Mouse (Mus musculus): ENCODE measurements around the gene Dip2c.

Dip2c gene

DNA sequence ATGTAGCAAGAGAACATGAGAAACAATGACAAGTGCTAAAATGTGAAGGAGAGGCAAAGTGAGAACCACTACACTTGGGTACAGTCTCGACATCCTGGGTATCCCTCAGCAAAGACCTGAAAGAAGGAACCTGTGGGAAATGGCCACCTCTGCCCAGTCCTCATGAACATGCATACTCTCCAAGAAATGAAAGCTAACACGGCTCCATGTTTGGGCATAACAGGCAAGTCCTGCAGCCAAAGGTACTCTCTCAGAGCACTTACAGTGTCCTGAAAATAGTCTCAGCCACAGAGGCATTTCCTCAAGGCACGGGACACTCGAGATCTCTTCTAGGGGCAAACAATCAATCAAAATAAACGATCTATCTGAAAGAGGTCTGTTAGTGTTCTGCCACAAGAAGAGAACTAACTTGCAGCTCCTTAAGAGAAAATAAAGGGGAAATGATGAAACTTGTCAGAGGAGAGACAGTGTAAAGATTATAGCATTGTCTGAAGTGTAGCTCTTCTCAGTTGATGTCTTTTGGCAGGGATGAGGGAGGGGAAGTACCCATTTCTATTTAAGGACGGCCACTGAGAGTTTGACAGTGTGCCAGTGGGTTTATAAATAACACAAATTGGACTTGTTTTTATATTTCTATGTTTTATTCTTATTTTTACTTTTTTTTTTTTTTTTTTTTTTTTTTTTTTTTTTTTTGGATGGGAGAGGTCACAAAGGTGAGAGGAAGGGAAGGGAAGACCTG, 228.0 kb downstream of the Dip2c start:
- no peak for DNase-seq (ENCODE audit: low read depth, low spot score)

DNA sequence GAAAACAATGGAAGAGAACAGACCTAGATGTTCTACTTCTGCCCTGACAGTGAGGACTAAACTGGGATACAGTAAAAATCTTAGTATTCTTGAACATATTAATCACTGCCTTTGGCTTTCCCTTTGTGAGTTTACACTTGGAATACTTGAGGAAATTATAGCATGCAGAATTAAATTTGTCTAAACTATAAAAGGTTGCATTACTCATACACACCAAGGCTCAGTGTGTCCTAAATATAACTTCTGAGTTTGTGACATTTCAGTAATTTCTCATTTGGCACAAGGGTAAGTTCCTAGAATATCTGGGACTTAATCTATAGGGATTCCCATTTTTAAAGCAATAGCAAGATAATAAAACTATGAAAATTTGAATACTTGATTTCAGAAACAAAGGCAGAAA, 262.2 kb downstream of the Dip2c start:
- DNase-seq (ENCODE audit: low read depth, low spot score): no peak

DNA sequence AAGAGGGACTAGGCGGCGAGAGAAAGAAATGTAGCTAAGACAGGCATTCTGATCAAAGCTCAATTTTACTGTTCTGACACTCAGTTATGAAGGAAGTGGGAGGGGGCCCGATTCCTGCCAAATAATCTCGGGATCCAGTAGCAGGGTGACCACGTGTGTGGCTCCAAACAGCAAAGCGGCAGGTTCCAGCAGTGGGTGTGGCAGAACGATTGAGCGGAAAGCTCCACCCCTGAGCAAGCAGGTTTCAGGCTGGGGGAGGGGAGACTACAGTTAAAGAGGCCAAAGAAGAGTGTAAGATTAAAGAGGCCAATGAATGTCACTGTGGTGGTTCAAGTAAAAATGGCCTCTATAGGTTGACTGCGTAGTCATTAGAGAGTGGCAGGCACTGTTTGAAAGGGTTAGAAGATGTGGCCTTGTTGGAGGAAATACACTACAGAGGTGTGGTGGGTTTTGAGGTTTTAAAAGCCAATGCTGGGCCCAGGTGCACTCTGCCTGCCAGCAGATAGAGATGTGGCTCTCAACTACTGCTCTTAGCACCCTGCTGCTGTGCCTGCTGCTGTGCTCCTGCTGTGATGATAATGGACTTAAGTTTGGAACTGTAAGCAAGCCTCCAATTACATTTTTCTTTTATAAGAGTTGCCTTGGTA, 271.5 kb downstream of the Dip2c start:
- DNase-seq (ENCODE audit: low read depth, low spot score): peak; percentile 9

DNA sequence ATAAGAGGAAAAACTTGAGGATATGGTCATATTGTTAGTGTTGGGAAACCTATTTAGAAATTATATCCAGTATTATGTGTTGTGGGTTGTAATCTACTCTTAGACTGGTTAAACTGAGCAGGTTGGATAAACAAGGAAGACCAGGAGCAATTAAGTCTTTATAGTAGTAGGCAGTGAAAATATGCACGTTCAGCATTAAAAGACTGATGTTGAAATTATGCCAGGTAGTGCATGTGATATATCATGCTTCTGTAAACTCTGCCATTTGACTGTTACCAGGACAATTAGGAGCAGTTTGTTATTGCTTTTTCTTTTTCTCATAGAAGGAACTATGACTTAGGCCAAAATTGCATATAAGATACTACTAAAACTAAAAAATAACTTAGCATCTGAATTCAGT, 285.8 kb downstream of the Dip2c start:
- DNase-seq (ENCODE audit: low read depth, low spot score): no peak

DNA sequence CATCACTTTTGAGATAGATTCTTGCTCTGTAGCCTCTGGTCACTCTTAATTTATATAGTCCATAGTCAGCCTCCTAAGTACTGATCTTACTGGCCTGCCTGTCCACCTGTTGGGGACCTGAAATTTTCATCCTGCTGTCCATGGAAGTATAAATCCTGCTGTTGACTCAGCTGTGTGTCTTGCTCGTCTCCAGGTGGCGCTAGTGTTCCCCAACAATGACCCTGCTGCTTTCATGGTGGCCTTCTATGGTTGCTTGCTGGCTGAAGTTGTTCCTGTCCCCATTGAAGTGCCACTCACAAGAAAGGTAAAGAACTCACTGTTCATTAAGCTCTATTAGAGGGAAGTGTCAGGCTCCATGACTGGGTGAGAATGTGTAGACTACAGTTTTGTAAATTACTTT, 286.6 kb downstream of the Dip2c start:
- DNase-seq (ENCODE audit: low read depth, low spot score): peak; percentile 40

DNA sequence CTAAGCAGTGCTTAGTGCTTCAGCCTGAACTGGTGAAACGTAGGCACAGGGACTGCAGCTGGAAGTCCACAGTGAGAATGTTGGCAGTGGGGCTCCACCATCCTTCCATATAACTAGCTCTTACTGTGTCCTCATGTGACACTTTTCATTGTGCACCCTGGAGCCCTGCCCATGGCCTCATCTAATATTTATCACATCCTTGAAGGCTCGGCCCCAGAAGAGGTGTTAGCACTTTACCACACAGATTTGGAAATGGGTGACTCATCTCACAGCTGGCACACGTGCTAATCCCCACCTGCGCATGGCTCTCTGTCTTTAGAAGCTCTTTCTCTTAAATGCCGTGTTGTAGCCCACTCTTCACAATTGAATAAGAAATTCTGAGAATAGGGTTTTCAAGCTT, 292.5 kb downstream of the Dip2c start:
- DNase-seq (ENCODE audit: low read depth, low spot score): no peak

DNA sequence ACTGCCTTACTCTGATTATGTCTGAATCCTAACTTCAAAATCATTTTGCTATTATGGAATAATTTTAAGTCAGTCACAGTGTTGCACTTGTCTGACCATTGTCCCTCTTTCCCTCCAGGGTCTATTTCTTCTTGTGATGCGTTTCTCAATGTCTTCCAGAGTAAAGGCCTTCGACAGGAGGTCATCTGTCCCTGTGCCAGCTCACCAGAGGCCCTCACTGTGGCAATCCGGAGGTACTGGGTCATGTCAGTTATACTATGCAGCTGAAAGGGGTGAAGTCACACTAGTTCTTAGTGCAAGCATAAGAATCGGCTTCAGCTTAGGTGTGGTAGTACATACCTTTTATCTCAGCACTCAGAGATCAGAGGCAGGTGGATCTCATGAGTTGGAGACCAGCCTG, 300.4 kb downstream of the Dip2c start:
- no peak for DNase-seq (ENCODE audit: low read depth, low spot score)

DNA sequence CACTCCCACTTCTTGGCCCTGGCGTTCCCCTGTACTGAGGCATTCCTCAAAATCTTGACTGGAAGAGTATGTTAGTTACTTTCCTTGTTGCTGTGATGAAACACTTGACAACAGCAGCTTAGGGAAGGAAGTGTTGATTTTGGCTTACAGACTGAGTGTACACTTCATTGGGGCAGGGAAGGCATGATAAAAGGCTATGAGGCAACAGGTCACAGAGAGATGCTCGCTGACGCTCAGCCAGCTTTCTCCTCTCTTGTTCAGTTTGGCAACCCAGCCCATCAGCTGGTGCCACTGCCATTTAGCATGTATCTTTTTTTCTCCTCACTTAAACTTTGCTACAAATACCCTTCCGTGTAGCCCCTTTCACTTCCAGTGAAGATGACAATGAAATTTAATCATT, 302.1 kb downstream of the Dip2c start:
- DNase-seq (ENCODE audit: low read depth, low spot score): no peak

DNA sequence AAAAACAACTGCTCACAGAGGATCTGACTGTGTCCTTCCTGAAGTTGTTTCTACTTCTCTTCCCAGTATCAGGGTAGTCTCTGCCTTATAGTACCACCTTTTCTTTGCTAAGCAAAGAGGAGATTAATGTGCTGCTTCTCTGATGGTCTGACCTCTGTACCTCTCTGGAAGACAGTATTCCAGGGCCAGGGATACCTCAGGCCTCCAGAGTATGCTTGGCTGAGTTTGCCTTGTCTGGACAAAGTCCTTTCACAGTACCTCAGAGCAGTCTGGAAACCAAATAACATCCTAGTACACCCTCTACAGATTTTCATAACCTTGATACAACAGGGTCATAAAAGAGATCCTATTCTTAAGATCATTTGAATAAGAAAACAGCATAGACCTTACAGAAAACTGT, 305.5 kb downstream of the Dip2c start:
- DNase-seq (ENCODE audit: low read depth, low spot score): no peak

DNA sequence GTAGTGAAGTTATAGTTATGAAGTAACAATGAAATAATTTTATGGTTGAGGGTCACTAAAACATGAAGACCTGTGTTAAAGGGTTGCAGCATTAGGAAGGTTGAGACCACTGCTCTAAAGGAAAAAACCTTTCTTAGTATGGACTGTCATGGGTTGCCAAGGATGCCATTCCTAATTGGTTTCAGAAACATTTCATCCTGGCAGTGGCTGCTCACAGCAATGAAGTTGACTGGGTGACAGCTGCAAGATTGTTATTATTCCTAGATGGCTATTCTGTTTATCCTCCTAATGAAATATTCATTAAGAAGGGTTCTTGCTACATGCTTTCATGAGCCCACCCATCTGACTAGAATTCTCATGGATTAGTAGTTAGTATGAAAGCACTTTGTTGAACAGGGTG, 307.3 kb downstream of the Dip2c start:
- DNase-seq (ENCODE audit: low read depth, low spot score): no peak

DNA sequence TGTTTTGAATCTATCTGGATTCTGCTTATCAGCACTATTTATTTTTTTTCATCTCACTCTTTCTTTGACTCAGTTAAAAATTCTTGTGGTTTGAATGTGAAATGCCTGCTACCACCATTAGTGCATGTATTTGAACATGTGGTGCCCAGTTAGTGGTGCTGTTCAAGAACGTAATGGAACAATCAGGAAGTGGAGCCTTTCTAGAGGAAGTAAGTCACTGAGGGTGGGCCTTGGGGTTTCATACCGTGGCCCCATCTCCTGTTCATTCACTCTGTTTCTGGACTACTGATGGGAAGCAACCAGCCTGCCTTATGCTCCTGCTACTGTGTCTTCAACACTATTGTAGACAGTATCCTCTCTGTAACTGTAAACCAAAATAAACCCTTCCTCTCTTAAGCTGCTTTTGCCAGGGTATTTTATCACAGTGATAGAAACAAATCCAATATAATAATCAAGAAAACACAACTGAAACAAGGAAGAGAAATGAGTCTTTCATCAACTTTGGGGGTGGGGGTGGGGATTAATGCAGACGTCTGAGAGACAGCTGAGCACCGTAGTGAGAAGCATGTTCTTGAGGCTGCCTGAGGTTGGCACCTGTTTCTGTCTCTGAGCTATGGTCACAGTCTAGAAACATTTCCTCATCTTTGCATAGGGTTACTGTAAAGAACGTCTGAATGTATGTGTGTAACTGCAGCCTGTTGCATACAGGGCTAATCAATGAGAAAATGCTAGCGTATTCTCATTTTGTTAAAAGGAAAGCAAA, 323.2 kb downstream of the Dip2c start:
- DNase-seq (ENCODE audit: low read depth, low spot score): no peak

DNA sequence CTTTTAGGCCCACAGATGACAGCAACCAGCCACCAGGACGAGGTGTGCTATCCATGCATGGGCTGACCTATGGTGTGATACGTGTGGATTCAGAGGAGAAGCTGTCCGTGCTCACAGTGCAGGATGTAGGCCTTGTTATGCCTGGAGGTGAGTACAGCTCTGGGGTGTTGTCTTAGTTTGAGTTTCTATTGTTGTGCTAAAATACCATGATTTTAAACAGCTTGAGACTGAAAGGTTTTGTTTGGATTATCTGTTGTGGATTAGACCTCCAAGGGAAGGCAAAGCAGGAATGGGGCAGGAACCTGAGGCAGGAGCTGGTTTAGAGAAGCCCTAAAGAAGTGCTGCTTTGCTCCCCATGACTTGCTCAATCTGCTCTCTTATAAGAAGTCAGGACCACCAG, 325.0 kb downstream of the Dip2c start:
- DNase-seq (ENCODE audit: low read depth, low spot score): no peak

DNA sequence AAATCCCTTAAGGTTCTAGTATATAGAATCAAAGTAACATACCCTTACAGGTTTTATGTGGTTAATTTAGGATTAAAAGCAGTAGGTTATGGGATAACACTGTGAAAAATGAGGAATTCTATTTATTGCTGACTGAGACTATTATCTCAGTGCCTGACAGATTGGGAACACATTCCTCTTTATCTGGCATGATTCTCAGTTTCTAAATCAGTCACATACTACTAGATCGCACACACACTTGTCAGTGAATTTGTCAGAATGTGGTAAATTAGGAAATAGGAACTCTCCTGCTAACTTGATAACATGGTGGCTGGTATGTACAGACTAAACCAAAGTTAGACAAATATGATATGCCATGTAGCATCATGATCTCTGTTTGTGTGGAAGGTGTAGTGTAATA, 334.9 kb downstream of the Dip2c start:
- no peak for DNase-seq (ENCODE audit: low read depth, low spot score)

DNA sequence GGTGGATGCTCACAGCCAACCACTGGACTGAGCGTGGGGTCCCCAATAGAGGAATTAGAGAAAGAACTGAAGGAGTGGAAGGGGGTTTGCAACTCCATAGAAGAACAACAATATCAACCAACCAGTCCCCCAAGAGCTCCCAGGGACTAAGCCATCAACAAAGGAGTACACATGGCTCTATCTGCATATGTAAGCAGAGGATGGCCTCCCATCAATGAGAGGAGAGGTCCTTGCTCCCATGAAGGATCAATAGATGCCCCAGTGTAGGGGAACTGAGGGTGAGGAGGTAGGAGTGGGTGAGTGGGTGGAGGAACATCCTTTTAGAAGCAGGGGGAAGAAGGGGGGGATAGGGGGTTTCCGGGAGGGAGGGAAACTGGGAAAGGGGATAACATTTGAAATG, 356.4 kb downstream of the Dip2c start:
- DNase-seq (ENCODE audit: low read depth, low spot score): no peak

DNA sequence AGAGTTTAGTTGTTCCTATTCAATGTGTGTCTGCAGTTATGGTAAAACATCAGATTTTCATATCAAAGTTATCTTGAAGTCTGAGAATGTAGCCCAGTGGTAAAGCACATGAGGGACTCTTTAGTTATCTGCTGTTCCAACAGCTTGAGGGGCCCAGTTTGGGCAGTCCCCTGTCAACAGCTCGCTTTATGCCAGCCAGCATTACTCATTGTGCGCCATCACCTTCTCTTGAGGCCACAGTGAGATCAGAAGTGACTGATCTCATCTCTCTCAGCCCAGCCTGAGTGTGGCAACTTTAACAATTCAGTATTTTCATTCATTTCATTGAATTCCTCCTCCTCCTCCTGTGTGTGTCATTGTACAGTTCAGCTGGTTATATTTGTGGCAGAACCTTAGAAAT, 359.6 kb downstream of the Dip2c start:
- DNase-seq (ENCODE audit: low read depth, low spot score): no peak

DNA sequence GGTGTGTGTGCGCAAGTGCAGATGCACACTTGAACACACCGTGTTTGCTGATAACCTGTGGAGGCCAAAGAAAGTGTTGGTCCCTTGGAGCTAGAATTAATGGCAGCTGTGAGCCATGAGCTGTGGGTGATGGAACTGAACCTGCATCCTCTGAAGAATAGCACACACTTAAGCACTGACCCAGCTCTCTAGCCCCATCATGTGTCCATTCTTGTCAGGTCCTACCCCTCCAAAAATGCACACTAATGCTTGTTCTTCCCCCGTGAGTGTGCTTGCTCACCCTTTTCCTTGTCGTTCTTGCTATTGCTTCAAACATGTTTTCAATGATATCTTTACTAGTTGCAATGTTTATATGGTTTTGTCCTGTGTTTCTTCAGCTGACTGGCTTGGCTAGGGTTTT, 360.2 kb downstream of the Dip2c start:
- no peak for DNase-seq (ENCODE audit: low read depth, low spot score)

DNA sequence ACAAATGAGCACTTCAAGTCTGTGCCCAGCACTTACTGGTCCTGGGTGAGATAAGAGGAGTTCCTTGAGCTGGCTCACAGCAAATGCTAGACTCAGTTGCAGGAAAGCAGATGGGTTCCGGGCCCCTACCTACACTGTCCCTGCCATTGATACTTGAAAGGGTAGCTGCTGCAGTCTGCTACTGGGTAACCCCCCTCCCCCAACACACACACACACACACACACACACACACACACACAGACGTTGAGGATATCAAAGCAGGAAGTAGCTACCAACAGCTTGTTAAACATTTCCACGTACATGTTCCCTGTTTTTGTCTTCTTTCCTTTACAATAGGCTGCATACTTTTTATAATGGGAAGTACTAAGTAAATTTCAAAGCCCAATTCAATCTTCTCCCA, 361.6 kb downstream of the Dip2c start:
- DNase-seq (ENCODE audit: low read depth, low spot score): no peak

DNA sequence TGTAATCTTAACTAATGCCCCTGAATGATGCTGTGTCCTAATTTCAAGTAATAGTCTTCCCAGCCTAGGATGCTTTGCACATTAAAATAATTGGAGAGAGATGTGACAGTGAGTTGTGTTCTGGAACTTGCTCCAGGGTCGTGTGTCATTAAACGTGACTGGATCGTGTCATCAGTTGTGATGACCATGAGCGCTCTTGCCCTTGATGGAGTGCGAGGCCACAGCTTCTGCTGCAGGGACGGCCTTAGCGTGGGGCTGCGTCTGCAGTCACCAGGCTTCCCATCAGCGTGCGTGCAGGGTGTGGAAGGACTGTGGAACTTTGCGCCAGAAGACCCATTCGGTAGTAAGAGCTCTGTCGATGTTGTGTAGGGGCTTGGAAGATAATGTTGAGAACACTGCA, 372.4 kb downstream of the Dip2c start:
- DNase-seq (ENCODE audit: low read depth, low spot score): no peak

DNA sequence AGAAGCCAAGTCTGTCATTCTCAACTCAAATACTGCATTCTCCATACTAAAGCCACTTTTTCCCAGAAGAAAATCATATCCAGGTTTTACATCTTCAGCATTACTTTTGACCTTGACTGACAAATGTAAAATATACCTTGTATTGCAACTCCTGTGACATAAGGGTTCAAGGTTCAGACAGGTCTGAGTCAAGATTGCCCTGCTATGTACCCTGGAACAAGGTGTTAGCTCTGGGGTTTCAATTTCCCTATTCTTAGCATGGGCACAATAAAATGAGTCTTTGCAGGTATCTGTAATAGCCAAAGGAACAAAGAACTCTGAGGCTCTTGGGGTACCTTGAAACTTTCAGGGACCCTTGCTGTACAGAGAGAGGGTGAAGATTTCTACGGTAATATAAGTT, 373.6 kb downstream of the Dip2c start:
- DNase-seq (ENCODE audit: low read depth, low spot score): no peak

DNA sequence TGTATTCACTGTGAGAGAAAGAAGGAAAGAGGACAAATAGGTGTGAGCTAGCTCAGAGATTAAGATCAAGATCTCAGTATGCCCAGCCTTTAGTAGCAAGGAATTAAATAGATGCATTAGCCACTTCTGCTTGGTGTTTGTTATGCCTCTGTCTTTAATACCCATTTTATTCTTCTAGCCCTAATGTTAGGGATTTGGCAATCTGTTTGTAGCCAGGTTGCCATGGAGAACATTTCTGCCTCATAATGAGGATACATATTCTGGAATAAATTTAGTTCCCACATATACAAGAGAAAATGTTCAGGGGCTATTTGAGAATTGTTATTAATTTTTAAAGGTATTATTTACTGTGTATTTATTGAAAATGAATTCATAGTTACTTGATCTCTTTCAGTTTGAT, 374.3 kb downstream of the Dip2c start:
- no peak for DNase-seq (ENCODE audit: low read depth, low spot score)

DNA sequence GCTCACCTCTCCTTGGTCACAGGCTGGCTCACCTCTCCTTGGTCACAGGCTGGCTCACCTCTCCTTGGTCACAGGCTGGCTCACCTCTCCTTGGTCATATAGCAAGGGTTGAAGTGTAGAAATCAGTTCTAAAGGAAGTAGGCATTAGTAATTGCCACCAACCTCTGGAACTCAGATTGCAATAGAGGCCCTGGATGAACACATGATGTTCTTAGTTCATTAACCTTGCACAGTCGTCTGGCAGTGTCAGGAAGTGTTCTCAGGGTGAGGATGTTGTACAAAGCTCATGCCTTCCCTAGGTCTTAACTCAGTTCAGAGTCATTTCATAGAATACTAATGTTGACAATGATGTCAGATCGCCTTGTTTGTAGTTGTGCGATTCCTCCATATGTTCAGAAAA, 376.7 kb downstream of the Dip2c start:
- no peak for DNase-seq (ENCODE audit: low read depth, low spot score)

DNA sequence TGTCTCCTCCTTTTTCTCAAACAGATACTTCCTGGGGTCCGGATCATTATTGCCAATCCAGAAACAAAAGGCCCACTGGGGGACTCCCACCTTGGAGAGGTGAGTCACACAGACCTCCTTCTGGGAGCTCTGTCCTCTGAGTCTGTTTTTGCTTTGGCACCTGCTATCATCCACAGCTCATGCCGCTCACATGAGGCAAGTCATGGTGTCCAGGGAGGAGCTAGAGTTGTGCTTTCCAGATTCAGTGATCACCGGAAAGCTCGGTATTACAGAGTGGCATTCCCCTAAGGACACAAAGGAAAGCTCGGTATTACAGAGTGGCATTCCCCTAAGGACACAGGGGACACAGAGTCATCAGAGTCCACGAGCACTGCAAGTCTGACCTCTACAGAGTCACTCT, 380.3 kb downstream of the Dip2c start:
- no peak for DNase-seq (ENCODE audit: low read depth, low spot score)

DNA sequence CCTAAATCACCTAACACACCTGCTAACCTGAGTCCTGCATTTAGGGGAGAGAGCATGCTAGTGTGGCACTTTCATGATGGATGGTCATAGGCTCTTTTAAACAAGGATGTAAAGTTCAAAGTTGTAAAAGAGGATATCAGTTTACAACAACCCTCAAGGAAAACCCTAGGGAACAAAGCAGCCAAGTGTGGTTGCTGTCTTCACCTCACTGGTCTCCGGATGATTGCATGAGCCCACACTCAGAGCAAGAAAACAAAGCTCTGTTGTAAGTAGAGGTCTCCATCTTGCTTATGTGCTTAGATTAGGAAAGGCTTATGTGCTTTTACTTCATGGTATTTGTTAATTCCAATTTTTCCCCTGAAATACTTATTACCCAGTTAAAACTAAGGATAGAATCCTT, 384.4 kb downstream of the Dip2c start:
- DNase-seq (ENCODE audit: low read depth, low spot score): no peak

Measured in WW6 (cell line).